Mouse (Mus musculus) forebrain, embryonic 12.5 days (tissue): ENCODE results near the gene Htr2a. TPM values are rescaled to one million over a fixed set of nuclear protein-coding genes. Genes with fewer than 3 reads are reported as not detected.

Experiments
- ATAC-seq: fragments of 200-750 bp; cut with Nextera tagmentation; 2 replicates; pipeline ENCODE4 v1.8.0; 2017; ENCODE audit warnings: moderate TSS enrichment; ENCODE audit not compliant: low FRiP score
- H3K27ac ChIP-seq: fragments of 300-500 bp; sonication (generic); 2 replicates; pipeline ENCODE4 v1.5.1; 2016; ENCODE audit warnings: mild to moderate bottlenecking
- H3K27me3 ChIP-seq: fragments of 300-500 bp; sonication (generic); 2 replicates; pipeline ENCODE4 v1.6.1; 2016; ENCODE audit warnings: mild to moderate bottlenecking
- H3K36me3 ChIP-seq: fragments of 300-500 bp; sonication (generic); replicated peaks from 2 replicates; pipeline ENCODE4 v1.6.1; 2016; ENCODE audit warnings: mild to moderate bottlenecking
- H3K4me1 ChIP-seq: fragments of 300-500 bp; sonication (generic); 2 replicates; pipeline ENCODE4 v1.6.1; 2016
- H3K4me2 ChIP-seq: fragments of 300-500 bp; sonication (generic); 2 replicates; pipeline ENCODE4 v1.6.1; 2016; ENCODE audit warnings: mild to moderate bottlenecking, moderate library complexity
- H3K4me3 ChIP-seq: fragments of 300-500 bp; sonication (generic); replicated peaks from 2 replicates; pipeline ENCODE4 v1.5.1; 2016; ENCODE audit warnings: mild to moderate bottlenecking
- H3K9ac ChIP-seq: fragments of 300-500 bp; sonication (generic); 2 replicates; pipeline ENCODE4 v1.6.1; 2016; ENCODE audit warnings: mild to moderate bottlenecking
- H3K9me3 ChIP-seq: fragments of 300-500 bp; sonication (generic); 2 replicates; pipeline ENCODE4 v1.6.1; 2016
- WGBS: fragments of 180-500 bp; shearing (Covaris S2); methylation state at CpG from one replicate; pipeline ENCODE4 v1.1.7; 2016; 5-methylcytosine and 5-hydroxymethylcytosine counted together
- polyA plus RNA-seq: library from polyadenylated mRNA; unstranded; fragments of >200 nt; fragmentation: Nextera tagmentation; extraction: Ambion mirVana; gene quantifications from 2 replicates; pipeline ENCODE4 v1.2.1, GENCODE M21; 2016

Htr2a gene
- polyA plus RNA-seq, 1 experiment from 2014 or later, result 0.26 TPM

- no peak for ATAC-seq
- no peaks in the 10 kb centered on the region for H3K9me3 ChIP-seq
- H3K4me3 ChIP-seq, result no peak overlapping the region
- H3K36me3 ChIP-seq, result no peaks in the 10 kb centered on the region
- no peak overlapping the region for H3K27ac ChIP-seq
- H3K4me1 ChIP-seq, result peaks cover 4% of the 10 kb centered on the region; the same call in 1 of the 2 replicates
- H3K4me2 ChIP-seq, result no peak overlapping the region
- no peak overlapping the region for H3K9ac ChIP-seq
- H3K27me3 ChIP-seq, result no peaks in the 10 kb centered on the region
- 89% methylated on average over 7 of the region's 7 CpGs for WGBS
Measured at GRCm38 (mm10) chr14:74657227-74657626, 16.6 kb downstream of the Htr2a start.

DNA sequence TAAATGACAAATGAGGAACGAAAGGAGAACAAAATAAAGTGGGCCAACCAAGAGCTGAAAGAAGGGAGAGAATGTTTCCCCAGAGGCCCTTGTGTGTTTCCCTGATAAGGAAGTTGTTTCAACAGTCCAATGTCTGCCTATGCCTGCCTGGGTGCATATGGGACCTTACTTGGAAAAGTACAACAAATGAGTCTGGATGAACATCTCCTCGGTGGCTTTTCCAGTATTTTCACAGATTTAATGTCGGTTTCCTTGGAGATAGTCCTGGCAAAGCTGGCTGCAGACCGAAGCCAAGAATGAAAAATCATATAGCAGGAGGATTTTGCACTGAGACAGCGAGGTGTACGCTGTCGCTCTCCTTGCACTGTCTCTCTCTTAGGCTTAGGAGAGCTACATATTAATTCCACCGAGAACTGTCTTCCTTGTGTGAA, 18.8 kb downstream of the Htr2a start:
- H3K9me3 ChIP-seq, result no peaks in the 10 kb centered on the region
- WGBS, result 89% methylated on average over 8 of the region's 8 CpGs

GRCm38 (mm10) chr14:74672137-74673019, 31.7 kb downstream of the Htr2a start:
- Histone ChIP-seq H3K27me3 (no peaks in the 10 kb centered on the region), H3K9me3 (no peaks in the 10 kb centered on the region), H3K4me2 (no peak overlapping the region), H3K4me3 (no peak overlapping the region), H3K4me1 (no peaks in the 10 kb centered on the region), H3K36me3 (no peaks in the 10 kb centered on the region), H3K9ac (no peak overlapping the region), H3K27ac (no peak overlapping the region)
- whole genome bisulfite sequencing, result 71% methylated on average over 10 of the region's 10 CpGs
- no peak for ATAC-seq

More for the DNA sequence above, 18.8 kb downstream of the Htr2a start:
- H3K27ac ChIP-seq, result no peak overlapping the region
- peaks cover 2% of the 10 kb centered on the region; the same call in 1 of the 2 replicates for H3K4me1 ChIP-seq
- H3K4me2 ChIP-seq, result no peak overlapping the region
- H3K27me3 ChIP-seq, result no peaks in the 10 kb centered on the region
- no peak for ATAC-seq
- no peaks in the 10 kb centered on the region for H3K36me3 ChIP-seq
- no peak overlapping the region for H3K4me3 ChIP-seq
- no peak overlapping the region for H3K9ac ChIP-seq

DNA sequence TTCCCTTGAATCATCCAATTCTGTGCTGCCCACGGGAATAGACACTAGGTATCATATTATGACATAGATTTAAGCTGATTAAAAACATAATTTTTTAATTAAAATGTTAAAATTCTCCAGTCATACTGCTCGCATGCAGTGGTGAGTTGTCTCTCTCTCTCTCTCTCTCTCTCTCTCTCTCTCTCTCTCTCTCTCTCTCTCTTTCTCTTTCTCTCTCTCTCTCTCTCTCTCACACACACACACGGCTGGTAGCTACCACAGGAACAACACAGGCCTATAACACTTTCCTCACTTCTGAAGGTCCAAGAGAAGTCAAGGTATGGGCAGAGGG, 32.3 kb downstream of the Htr2a start:
- H3K4me3 ChIP-seq, result no peak overlapping the region
- no peaks in the 10 kb centered on the region for H3K4me1 ChIP-seq
- H3K4me2 ChIP-seq, result no peak overlapping the region
- H3K36me3 ChIP-seq, result no peaks in the 10 kb centered on the region
- 73% methylated on average over 3 of the region's 3 CpGs for WGBS
- ATAC-seq, result no peak
- H3K27ac ChIP-seq, result no peak overlapping the region
- no peak overlapping the region for H3K9ac ChIP-seq
- H3K9me3 ChIP-seq, result no peaks in the 10 kb centered on the region
- H3K27me3 ChIP-seq, result no peaks in the 10 kb centered on the region

DNA sequence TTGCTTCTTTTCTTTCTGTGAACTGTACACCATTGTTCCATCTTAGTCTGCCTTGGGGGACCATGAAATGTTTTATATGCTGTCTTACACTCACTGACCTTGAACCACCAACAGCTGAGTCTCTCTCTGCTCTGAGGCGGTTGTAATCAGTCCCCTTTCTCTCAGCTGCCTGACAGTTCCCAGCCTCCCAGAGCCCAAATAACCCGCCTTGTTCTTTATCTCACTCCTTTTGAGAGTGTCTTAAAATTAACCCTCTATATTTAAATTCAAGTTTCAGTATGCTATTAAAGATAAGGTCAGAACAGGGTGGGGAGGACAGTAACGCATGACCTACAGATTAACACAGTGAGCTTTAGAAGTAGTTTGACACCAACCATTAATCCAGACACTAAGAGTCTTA, 32.9 kb downstream of the Htr2a start:
- Histone ChIP-seq H3K9ac (no peak overlapping the region), H3K27ac (no peak overlapping the region), H3K4me3 (no peak overlapping the region), H3K27me3 (no peaks in the 10 kb centered on the region), H3K4me1 (no peaks in the 10 kb centered on the region), H3K9me3 (no peaks in the 10 kb centered on the region), H3K4me2 (no peak overlapping the region), H3K36me3 (no peaks in the 10 kb centered on the region)
- ATAC-seq, result no peak
- WGBS, result 77% methylated on average over 3 of the region's 3 CpGs

- no peaks in the 10 kb centered on the region for H3K9me3 ChIP-seq
- no peak for ATAC-seq
- no peaks in the 10 kb centered on the region for H3K36me3 ChIP-seq
- H3K27me3 ChIP-seq, result peaks cover 5% of the 10 kb centered on the region; the same call in 1 of the 2 replicates
- no peak overlapping the region for H3K9ac ChIP-seq
- H3K4me1 ChIP-seq, result no peaks in the 10 kb centered on the region
- H3K4me3 ChIP-seq, result no peak overlapping the region
- WGBS, result 82% methylated on average over 5 of the region's 5 CpGs
- H3K27ac ChIP-seq, result no peak overlapping the region
- H3K4me2 ChIP-seq, result no peak overlapping the region
Measured at GRCm38 (mm10) chr14:74679841-74680240, 39.2 kb downstream of the Htr2a start.

GRCm38 (mm10) chr14:74684298-74684978, 43.8 kb downstream of the Htr2a start:
- no peak for ATAC-seq
- 72% methylated on average over 5 of the region's 5 CpGs for WGBS
- H3K27ac ChIP-seq, result no peak overlapping the region

GRCm38 (mm10) chr14:74691963-74692362, 51.3 kb downstream of the Htr2a start:
- Histone ChIP-seq H3K9ac (no peak overlapping the region), H3K4me1 (no peaks in the 10 kb centered on the region), H3K36me3 (no peaks in the 10 kb centered on the region), H3K27ac (no peak overlapping the region), H3K27me3 (no peaks in the 10 kb centered on the region), H3K9me3 (no peaks in the 10 kb centered on the region), H3K4me2 (no peak overlapping the region), H3K4me3 (no peak overlapping the region)
- ATAC-seq, result no peak
- 95% methylated on average over 2 of the region's 2 CpGs for WGBS

More at GRCm38 (mm10) chr14:74684298-74684978, 43.8 kb downstream of the Htr2a start:
- Histone ChIP-seq H3K4me1 (no peaks in the 10 kb centered on the region), H3K27me3 (peaks cover 5% of the 10 kb centered on the region; the same call in 1 of the 2 replicates), H3K4me2 (no peak overlapping the region), H3K9ac (no peak overlapping the region), H3K9me3 (no peaks in the 10 kb centered on the region), H3K36me3 (no peaks in the 10 kb centered on the region), H3K4me3 (no peak overlapping the region)

GRCm38 (mm10) chr14:74696766-74697165, 56.1 kb downstream of the Htr2a start:
- Histone ChIP-seq H3K27me3 (no peaks in the 10 kb centered on the region), H3K4me1 (no peaks in the 10 kb centered on the region), H3K36me3 (no peaks in the 10 kb centered on the region), H3K9me3 (no peaks in the 10 kb centered on the region), H3K9ac (no peak overlapping the region), H3K4me3 (no peak overlapping the region), H3K27ac (no peak overlapping the region), H3K4me2 (no peak overlapping the region)
- WGBS, result 76% methylated on average over 4 of the region's 4 CpGs
- no peak for ATAC-seq

DNA sequence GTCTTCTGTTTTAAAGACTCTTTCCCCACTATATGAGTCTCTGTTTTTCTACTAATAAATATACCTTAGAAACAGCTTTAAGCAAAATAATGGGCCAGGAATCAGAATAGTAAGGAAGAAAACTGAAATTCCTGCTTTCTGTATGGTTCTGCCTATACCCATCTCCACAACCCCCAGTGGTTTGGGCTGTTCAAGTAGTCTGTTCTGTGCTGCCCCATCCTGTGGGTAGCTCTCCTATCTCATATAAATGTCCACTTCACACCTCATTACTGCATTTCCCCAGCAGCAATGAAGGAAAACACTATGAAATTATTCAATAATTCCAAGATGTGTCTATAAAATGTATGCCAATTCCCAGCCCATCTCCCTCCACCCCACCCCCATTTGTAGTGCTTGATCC, 56.8 kb downstream of the Htr2a start:
- no peaks in the 10 kb centered on the region for H3K27me3 ChIP-seq
- H3K9ac ChIP-seq, result no peak overlapping the region
- no peak overlapping the region for H3K4me2 ChIP-seq
- H3K36me3 ChIP-seq, result no peaks in the 10 kb centered on the region
- H3K4me1 ChIP-seq, result no peaks in the 10 kb centered on the region
- no peaks in the 10 kb centered on the region for H3K9me3 ChIP-seq
- no peak for ATAC-seq
- H3K4me3 ChIP-seq, result no peak overlapping the region
- H3K27ac ChIP-seq, result no peak overlapping the region

DNA sequence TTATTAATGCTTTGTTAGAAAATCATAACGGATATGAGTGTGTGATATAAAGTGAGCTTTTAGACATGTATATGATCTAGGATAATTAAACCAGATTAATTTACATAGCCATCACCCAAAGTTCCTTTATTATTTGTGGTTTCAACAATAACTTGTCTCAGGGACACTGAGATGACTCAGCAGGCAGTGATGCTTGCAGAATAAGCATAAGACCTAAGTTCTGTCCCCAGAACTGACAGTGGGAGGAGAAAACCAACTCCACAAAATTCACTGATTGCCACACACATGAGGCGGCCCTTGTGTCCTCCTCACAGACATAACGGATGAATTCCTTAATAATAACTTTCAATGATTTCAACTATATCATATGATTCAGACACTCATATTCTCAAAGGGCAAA, 58.6 kb downstream of the Htr2a start:
- Histone ChIP-seq H3K9me3 (no peaks in the 10 kb centered on the region), H3K4me2 (no peak overlapping the region), H3K9ac (no peak overlapping the region), H3K36me3 (no peaks in the 10 kb centered on the region), H3K4me3 (no peak overlapping the region), H3K4me1 (no peaks in the 10 kb centered on the region), H3K27me3 (no peaks in the 10 kb centered on the region), H3K27ac (no peak overlapping the region)
- ATAC-seq, result no peak
- WGBS, result 88% methylated on average over 3 of the region's 3 CpGs

DNA sequence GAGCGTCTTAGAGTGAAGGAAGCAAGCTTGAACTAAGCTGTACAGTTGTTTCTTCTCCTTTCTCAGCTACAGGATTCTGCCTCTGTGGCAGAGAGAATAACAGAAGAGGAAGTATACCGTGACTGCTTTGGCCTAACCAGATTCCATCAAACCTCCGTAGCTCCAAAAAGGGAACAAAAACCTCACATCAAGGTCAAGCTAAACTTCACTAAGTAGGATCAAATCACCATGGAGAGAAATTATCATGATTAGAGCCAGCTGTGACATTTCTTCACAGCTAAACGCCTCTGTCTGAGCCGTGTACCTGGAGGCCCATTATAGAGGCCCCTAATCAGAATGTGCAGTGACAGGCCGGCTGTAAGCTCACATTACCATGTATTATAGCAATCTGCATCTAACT, 63.3 kb downstream of the Htr2a start:
- H3K9me3 ChIP-seq, result no peaks in the 10 kb centered on the region
- no peak overlapping the region for H3K27ac ChIP-seq
- no peak overlapping the region for H3K4me3 ChIP-seq
- H3K27me3 ChIP-seq, result no peaks in the 10 kb centered on the region
- H3K4me2 ChIP-seq, result no peak overlapping the region
- ATAC-seq, result no peak
- no peaks in the 10 kb centered on the region for H3K36me3 ChIP-seq
- 65% methylated on average over 6 of the region's 6 CpGs for WGBS
- no peak overlapping the region for H3K9ac ChIP-seq
- H3K4me1 ChIP-seq, result no peaks in the 10 kb centered on the region

DNA sequence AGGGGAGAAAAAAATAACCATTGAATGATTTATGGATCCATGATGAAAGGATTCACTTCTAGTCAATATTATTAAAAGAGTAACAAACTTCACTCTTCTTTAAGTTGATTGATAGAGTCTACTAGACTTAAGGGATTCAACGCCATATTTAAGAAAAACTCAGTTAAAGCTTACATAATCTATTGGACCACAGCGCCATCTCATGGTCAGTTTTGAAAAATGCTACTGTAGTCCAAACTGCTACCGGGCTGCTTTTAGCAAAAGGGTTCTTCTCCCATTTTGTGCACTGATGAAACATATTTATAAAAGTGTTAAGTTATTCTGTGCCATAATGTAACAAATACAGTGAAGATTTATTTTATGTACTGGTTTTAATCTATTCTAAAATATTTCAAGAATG, 68.4 kb downstream of the Htr2a start:
- H3K9me3 ChIP-seq, result no peaks in the 10 kb centered on the region
- no peak overlapping the region for H3K4me3 ChIP-seq
- H3K36me3 ChIP-seq, result no peaks in the 10 kb centered on the region
- no peak overlapping the region for H3K27ac ChIP-seq
- H3K9ac ChIP-seq, result no peak overlapping the region
- 32% methylated on average over 3 of the region's 3 CpGs for WGBS
- H3K27me3 ChIP-seq, result no peaks in the 10 kb centered on the region
- ATAC-seq, result no peak
- no peaks in the 10 kb centered on the region for H3K4me1 ChIP-seq
- H3K4me2 ChIP-seq, result no peak overlapping the region
